Mouse (Mus musculus): Measurements from ENCODE around the gene Gm43191. TPM values are rescaled to one million over a fixed set of nuclear protein-coding genes. Genes with fewer than 3 reads are reported as not detected.

Gm43191 gene
- polyA plus RNA-seq (2012; rRNA removed) = not detected in 2 replicates

DNA sequence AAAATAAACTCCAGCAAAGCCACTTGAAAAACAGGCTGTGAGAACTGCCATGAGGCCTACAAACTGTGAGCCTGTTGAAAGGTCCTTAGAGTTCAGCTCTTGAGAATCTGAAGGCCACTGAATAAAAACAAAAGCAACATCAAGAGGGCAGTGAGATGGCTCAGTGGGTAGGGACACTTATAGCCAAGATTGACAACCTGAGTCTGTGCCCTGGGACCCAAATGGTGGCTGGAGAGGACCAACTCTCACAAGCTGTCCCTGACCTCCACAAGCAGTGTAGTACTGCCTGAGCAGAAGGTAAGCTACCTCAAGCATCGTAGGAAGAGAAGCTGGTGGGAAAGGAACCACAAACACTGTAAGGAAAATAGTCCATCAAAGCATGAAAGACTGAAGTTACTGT is at the start of gene Gm43191:
Gene Gm43191 (minus strand): TSS at position 101 of the 400 bp plus-strand sequence.

GRCm38 (mm10) chr3:116712436-116712881 is 31.4 kb upstream of the Gm43191 start, which contains the start of gene Slc35a3:
Slc35a3 (minus strand) TSS chr3:116712831.

GRCm38 (mm10) chr3:116662463-116662863 is 18.6 kb downstream of the Gm43191 start, which contains the start of gene Mfsd14a:
Mfsd14a (minus strand) TSS chr3:116662677.

GRCm38 (mm10) chr3:116614295-116614892 is 66.7 kb downstream of the Gm43191 start, which contains the start of gene Trmt13:
Trmt13 (minus strand) TSS chr3:116614587.

GRCm38 (mm10) chr3:116594728-116595602 is 86.1 kb downstream of the Gm43191 start, which contains the start of gene Sass6:
Sass6 (plus strand) TSS chr3:116594982.

Other genes starting within 250 kb of the Gm43191 start
- 52.4 and 58.0 TPM in 2 replicates for gene Rtca, start 173.1 kb downstream of the Gm43191 start, polyA plus RNA-seq (2012; rRNA removed)
- gene Dbt, start 168.2 kb downstream of the Gm43191 start, polyA plus RNA-seq (2012; rRNA removed) = 3.4 and 5.1 TPM in 2 replicates
- 0.03 and 0.05 TPM in 2 replicates for gene Lrrc39, start 118.3 kb downstream of the Gm43191 start, polyA plus RNA-seq (2012; rRNA removed)
- 0.78 and 1.00 TPM in 2 replicates for gene Sass6, start 86.3 kb downstream of the Gm43191 start, polyA plus RNA-seq (2012; rRNA removed)
- gene Trmt13, start 66.7 kb downstream of the Gm43191 start, polyA plus RNA-seq (2012; rRNA removed) = 2.9 and 3.1 TPM in 2 replicates
- gene Mfsd14a, start 18.6 kb downstream of the Gm43191 start, polyA plus RNA-seq (2012; rRNA removed) = 14.0 and 14.3 TPM in 2 replicates
- 28.7 and 37.7 TPM in 2 replicates for gene Slc35a3, start 31.6 kb upstream of the Gm43191 start, polyA plus RNA-seq (2012; rRNA removed)
- gene Agl, start 126.9 kb upstream of the Gm43191 start, polyA plus RNA-seq (2012; rRNA removed) = 5.9 and 6.3 TPM in 2 replicates
- 25.6 and 41.6 TPM in 2 replicates for gene Frrs1, start 178.2 kb upstream of the Gm43191 start, polyA plus RNA-seq (2012; rRNA removed)

Data from colon, adult 2 months (tissue).